Mouse (Mus musculus): ENCODE data around the gene Lcn8. TPM values are rescaled to one million over a fixed set of nuclear protein-coding genes. Genes with fewer than 3 reads are reported as not detected.
A peak's percentile ranks its signal among the peaks of the same experiment; 100 is the strongest.

The Lcn8 gene
- polyA plus RNA-seq, 1 experiment from 2014 or later = not detected

- Histone ChIP-seq H3K9me3 (ENCODE audit: control insufficient read depth, low read length) (no peaks in the 10 kb centered on the region), H3K36me3 (ENCODE audit: control insufficient read depth, insufficient read depth, low read length) (no peaks in the 10 kb centered on the region), H3K4me1 (replicated peaks; ENCODE audit: control insufficient read depth, insufficient read depth, low read length) (no peaks in the 10 kb centered on the region), H3K9ac (ENCODE audit: low read length) (no peak within 1 kb of the TSS), H3K27ac (ENCODE audit: low read depth) (no peak within 1 kb of the TSS), H3K4me3 (ENCODE audit: low read depth, low read length) (no peak within 1 kb of the TSS), H3K27me3 (replicated peaks; ENCODE audit: control insufficient read depth, insufficient read depth, low read length) (no peaks in the 10 kb centered on the region), H3K4me2 (ENCODE audit: low read length) (no peak within 1 kb of the TSS)
- ATAC-seq (replicated peaks; ENCODE audit: low FRiP score, low TSS enrichment, low read depth) (no peak), DNase-seq (ENCODE audit: low spot score) (no peak)
Observed at GRCm38 (mm10) chr2:25657652-25658051, 4.7 kb downstream of the Lcn8 start, which contains the start of gene Lcn5. Lcn5 (plus strand) TSS chr2:25657952.

DNA sequence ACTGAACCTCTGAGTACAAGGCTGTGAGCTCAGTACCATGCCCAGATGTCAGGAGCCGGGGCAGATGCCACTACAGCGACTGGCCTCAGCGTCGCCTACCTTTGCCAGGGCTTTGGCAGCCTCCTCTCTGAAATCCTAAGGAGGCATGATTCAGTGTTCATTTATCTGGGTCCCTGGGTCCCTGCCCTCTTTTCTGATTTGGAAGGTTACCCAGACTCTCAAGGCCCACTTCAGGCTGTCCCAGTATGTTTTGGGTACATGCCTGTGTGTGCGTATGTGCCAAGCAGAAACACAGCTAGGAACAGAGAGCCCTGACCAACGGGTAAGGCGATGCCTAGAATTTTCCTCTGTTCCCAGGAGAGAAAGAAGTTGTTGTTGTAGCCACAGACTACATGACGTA is 7.4 kb downstream of the Lcn8 start:
- H3K4me2 ChIP-seq (ENCODE audit: low read length) = no peak overlapping the region
- H3K27ac ChIP-seq (ENCODE audit: low read depth) = no peak overlapping the region
- no peaks in the 10 kb centered on the region for H3K4me1 ChIP-seq (replicated peaks; ENCODE audit: control insufficient read depth, insufficient read depth, low read length)
- H3K9ac ChIP-seq (ENCODE audit: low read length) = no peak overlapping the region
- DNase-seq (ENCODE audit: low spot score) (no peak), ATAC-seq (replicated peaks; ENCODE audit: low FRiP score, low TSS enrichment, low read depth) (no peak)
- no peak overlapping the region for H3K4me3 ChIP-seq (ENCODE audit: low read depth, low read length)
- 82% methylated on average over 8 of the region's 8 CpGs for WGBS
- no peaks in the 10 kb centered on the region for H3K9me3 ChIP-seq (ENCODE audit: control insufficient read depth, low read length)
- H3K27me3 ChIP-seq (replicated peaks; ENCODE audit: control insufficient read depth, insufficient read depth, low read length) = no peaks in the 10 kb centered on the region
- no peaks in the 10 kb centered on the region for H3K36me3 ChIP-seq (ENCODE audit: control insufficient read depth, insufficient read depth, low read length)

DNA sequence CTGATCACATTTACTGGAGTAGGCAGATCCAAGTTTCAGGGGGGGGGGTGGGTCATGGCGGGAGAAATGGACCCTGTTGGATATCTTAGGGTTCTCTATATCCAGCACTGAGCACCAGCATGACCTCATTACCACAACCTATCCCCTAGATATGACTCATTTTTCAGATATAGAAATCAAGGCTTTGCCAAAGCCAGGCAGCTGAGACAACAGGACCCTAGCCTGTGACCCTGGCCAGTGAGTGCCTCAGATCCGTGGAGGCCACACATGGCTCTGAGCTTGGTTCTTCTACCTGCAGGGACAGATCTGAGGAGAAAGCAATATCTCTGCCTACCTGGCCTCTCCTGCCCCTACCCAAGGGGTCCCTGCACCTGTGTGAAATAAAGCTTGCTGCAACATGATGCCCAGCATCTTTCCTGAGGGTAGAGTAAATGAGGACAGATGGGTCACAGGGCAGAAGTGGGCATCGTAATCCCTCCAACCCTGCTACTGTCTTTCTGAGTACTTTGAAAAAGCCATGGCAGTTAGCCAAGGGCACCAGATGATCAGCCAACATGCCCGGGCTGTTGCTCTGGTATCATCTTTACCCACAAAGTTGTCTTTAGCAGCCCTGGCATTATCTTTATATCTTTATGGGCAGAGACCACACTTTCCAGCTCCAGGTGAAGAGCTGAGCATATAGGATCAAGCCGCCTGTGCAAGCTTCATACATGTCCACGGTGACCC is 8.5 kb downstream of the Lcn8 start:
- no peaks in the 10 kb centered on the region for H3K4me1 ChIP-seq (replicated peaks; ENCODE audit: control insufficient read depth, insufficient read depth, low read length)
- no peak overlapping the region for H3K9ac ChIP-seq (ENCODE audit: low read length)
- DNase-seq (ENCODE audit: low spot score) (no peak), ATAC-seq (replicated peaks; ENCODE audit: low FRiP score, low TSS enrichment, low read depth) (no peak)
- H3K4me3 ChIP-seq (ENCODE audit: low read depth, low read length) = no peak overlapping the region
- H3K27ac ChIP-seq (ENCODE audit: low read depth) = no peak overlapping the region
- WGBS = 87% methylated on average over 6 of the region's 6 CpGs
- H3K27me3 ChIP-seq (replicated peaks; ENCODE audit: control insufficient read depth, insufficient read depth, low read length) = no peaks in the 10 kb centered on the region
- H3K36me3 ChIP-seq (ENCODE audit: control insufficient read depth, insufficient read depth, low read length) = no peaks in the 10 kb centered on the region
- no peaks in the 10 kb centered on the region for H3K9me3 ChIP-seq (ENCODE audit: control insufficient read depth, low read length)
- H3K4me2 ChIP-seq (ENCODE audit: low read length) = no peak overlapping the region

GRCm38 (mm10) chr2:25663511-25663910 is 10.6 kb downstream of the Lcn8 start:
- H3K9me3 ChIP-seq (ENCODE audit: control insufficient read depth, low read length) = no peaks in the 10 kb centered on the region
- DNase-seq (ENCODE audit: low spot score) (peak; percentile 67), ATAC-seq (replicated peaks; ENCODE audit: low FRiP score, low TSS enrichment, low read depth) (no peak)
- no peak overlapping the region for H3K9ac ChIP-seq (ENCODE audit: low read length)
- H3K4me1 ChIP-seq (replicated peaks; ENCODE audit: control insufficient read depth, insufficient read depth, low read length) = no peaks in the 10 kb centered on the region
- no peaks in the 10 kb centered on the region for H3K36me3 ChIP-seq (ENCODE audit: control insufficient read depth, insufficient read depth, low read length)
- H3K27ac ChIP-seq (ENCODE audit: low read depth) = no peak overlapping the region
- H3K4me3 ChIP-seq (ENCODE audit: low read depth, low read length) = no peak overlapping the region
- no peak overlapping the region for H3K4me2 ChIP-seq (ENCODE audit: low read length)
- WGBS = 91% methylated on average over 1 of the region's 1 CpGs
- H3K27me3 ChIP-seq (replicated peaks; ENCODE audit: control insufficient read depth, insufficient read depth, low read length) = no peaks in the 10 kb centered on the region

DNA sequence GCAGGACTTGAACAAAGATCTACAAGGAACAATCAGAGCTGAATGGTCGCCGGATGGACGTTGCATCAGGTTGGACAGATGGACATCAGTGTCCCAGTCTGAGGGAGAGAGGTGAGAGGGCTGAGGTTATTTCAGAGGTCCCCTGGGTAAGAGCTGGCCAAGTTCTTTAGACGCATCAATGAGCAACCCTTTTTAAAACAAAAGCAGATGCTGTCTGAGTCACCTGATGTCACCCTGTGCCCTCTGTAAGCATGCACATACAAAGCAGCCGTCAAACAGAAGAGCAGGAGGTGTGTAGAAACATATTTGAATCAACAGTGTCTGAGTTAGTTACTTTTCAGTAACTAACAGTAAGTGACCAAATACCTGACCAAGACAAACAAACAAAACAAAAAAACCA is 11.2 kb downstream of the Lcn8 start:
- Histone ChIP-seq H3K4me1 (replicated peaks; ENCODE audit: control insufficient read depth, insufficient read depth, low read length) (no peaks in the 10 kb centered on the region), H3K4me3 (ENCODE audit: low read depth, low read length) (no peak overlapping the region), H3K36me3 (ENCODE audit: control insufficient read depth, insufficient read depth, low read length) (no peaks in the 10 kb centered on the region), H3K27me3 (replicated peaks; ENCODE audit: control insufficient read depth, insufficient read depth, low read length) (no peaks in the 10 kb centered on the region), H3K27ac (ENCODE audit: low read depth) (no peak overlapping the region), H3K9ac (ENCODE audit: low read length) (no peak overlapping the region), H3K9me3 (ENCODE audit: control insufficient read depth, low read length) (no peaks in the 10 kb centered on the region), H3K4me2 (ENCODE audit: low read length) (no peak overlapping the region)
- ATAC-seq (replicated peaks; ENCODE audit: low FRiP score, low TSS enrichment, low read depth) = no peak
- no peak for DNase-seq (ENCODE audit: low spot score)
- WGBS = 81% methylated on average over 5 of the region's 5 CpGs

GRCm38 (mm10) chr2:25666516-25666915 is 13.6 kb downstream of the Lcn8 start:
- WGBS = 65% methylated on average over 1 of the region's 1 CpGs

DNA sequence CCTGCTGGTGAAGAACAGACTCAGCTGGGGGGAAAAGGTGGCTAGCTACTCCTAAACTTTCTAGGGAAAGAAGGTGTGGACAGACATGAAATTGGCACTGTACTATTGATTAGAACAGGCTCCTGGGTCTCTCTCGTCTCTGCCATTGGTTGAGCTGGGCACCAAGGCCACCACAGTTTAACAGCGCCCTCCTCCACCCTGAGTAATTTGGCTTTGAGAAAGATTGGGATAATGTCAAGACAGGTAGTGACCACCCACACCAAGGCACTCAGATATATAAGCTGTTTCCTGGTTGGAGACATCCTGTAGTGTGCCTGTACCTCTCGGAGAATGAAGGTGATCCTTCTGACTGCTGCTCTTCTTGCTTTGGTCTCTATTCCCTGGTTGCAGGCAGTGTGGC is 23.6 kb downstream of the Lcn8 start, which contains the start of gene Lcn6:
Gene Lcn6 (plus strand): TSS at position 301 of the 400 bp plus-strand sequence.
- H3K4me1 ChIP-seq (replicated peaks; ENCODE audit: control insufficient read depth, insufficient read depth, low read length) = no peaks in the 10 kb centered on the region
- no peaks in the 10 kb centered on the region for H3K27me3 ChIP-seq (replicated peaks; ENCODE audit: control insufficient read depth, insufficient read depth, low read length)
- WGBS = 91% methylated on average over 3 of the region's 3 CpGs
- H3K9me3 ChIP-seq (ENCODE audit: control insufficient read depth, low read length) = no peaks in the 10 kb centered on the region
- DNase-seq (ENCODE audit: low spot score) = no peak
- H3K4me3 ChIP-seq (ENCODE audit: low read depth, low read length) = no peak within 1 kb of the TSS
- no peak for ATAC-seq (replicated peaks; ENCODE audit: low FRiP score, low TSS enrichment, low read depth)
- no peak within 1 kb of the TSS for H3K4me2 ChIP-seq (ENCODE audit: low read length)
- H3K9ac ChIP-seq (ENCODE audit: low read length) = no peak within 1 kb of the TSS
- no peak within 1 kb of the TSS for H3K27ac ChIP-seq (ENCODE audit: low read depth)
- H3K36me3 ChIP-seq (ENCODE audit: control insufficient read depth, insufficient read depth, low read length) = no peaks in the 10 kb centered on the region

More at GRCm38 (mm10) chr2:25666516-25666915, 13.6 kb downstream of the Lcn8 start:
- Histone ChIP-seq H3K36me3 (ENCODE audit: control insufficient read depth, insufficient read depth, low read length) (no peaks in the 10 kb centered on the region), H3K4me1 (replicated peaks; ENCODE audit: control insufficient read depth, insufficient read depth, low read length) (no peaks in the 10 kb centered on the region), H3K9ac (ENCODE audit: low read length) (no peak overlapping the region), H3K9me3 (ENCODE audit: control insufficient read depth, low read length) (no peaks in the 10 kb centered on the region), H3K4me2 (ENCODE audit: low read length) (no peak overlapping the region), H3K27me3 (replicated peaks; ENCODE audit: control insufficient read depth, insufficient read depth, low read length) (no peaks in the 10 kb centered on the region), H3K4me3 (ENCODE audit: low read depth, low read length) (no peak overlapping the region), H3K27ac (ENCODE audit: low read depth) (no peak overlapping the region)
- ATAC-seq (replicated peaks; ENCODE audit: low FRiP score, low TSS enrichment, low read depth) (no peak), DNase-seq (ENCODE audit: low spot score) (no peak)

DNA sequence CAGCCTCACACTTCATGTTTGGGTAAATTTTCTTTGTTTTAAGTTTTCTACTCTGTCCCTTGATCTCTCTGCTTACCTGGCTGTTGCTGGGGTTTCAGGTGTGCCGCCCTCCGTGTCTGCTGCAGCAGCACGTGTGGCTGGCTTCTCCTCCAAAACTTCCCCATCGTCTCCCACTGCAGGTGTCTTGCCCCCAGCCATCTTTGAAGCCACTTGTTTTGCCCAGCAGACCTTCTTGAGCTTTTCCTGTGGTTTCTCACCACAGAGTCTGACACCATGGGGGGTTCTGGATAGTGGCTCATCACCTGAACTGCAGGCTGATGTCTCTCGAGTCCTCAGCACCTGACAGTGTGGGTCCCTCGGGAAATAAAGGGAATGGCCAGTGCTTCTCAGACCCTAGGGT is 26.6 kb downstream of the Lcn8 start:
- Histone ChIP-seq H3K9ac (ENCODE audit: low read length) (no peak overlapping the region), H3K36me3 (ENCODE audit: control insufficient read depth, insufficient read depth, low read length) (no peaks in the 10 kb centered on the region), H3K27ac (ENCODE audit: low read depth) (no peak overlapping the region), H3K27me3 (replicated peaks; ENCODE audit: control insufficient read depth, insufficient read depth, low read length) (no peaks in the 10 kb centered on the region), H3K4me3 (ENCODE audit: low read depth, low read length) (no peak overlapping the region), H3K9me3 (ENCODE audit: control insufficient read depth, low read length) (no peaks in the 10 kb centered on the region), H3K4me2 (ENCODE audit: low read length) (no peak overlapping the region), H3K4me1 (replicated peaks; ENCODE audit: control insufficient read depth, insufficient read depth, low read length) (no peaks in the 10 kb centered on the region)
- WGBS = 82% methylated on average over 6 of the region's 6 CpGs
- DNase-seq (ENCODE audit: low spot score) = no peak
- no peak for ATAC-seq (replicated peaks; ENCODE audit: low FRiP score, low TSS enrichment, low read depth)

GRCm38 (mm10) chr2:25682426-25682825 is 29.5 kb downstream of the Lcn8 start, which contains the start of gene Lcn10:
Lcn10 (plus strand) TSS chr2:25682726.
- Histone ChIP-seq H3K27me3 (replicated peaks; ENCODE audit: control insufficient read depth, insufficient read depth, low read length) (no peaks in the 10 kb centered on the region), H3K9ac (ENCODE audit: low read length) (no peak within 1 kb of the TSS), H3K36me3 (ENCODE audit: control insufficient read depth, insufficient read depth, low read length) (no peaks in the 10 kb centered on the region), H3K4me2 (ENCODE audit: low read length) (no peak within 1 kb of the TSS), H3K4me3 (ENCODE audit: low read depth, low read length) (no peak within 1 kb of the TSS), H3K27ac (ENCODE audit: low read depth) (no peak within 1 kb of the TSS), H3K4me1 (replicated peaks; ENCODE audit: control insufficient read depth, insufficient read depth, low read length) (no peaks in the 10 kb centered on the region), H3K9me3 (ENCODE audit: control insufficient read depth, low read length) (no peaks in the 10 kb centered on the region)
- no peak for DNase-seq (ENCODE audit: low spot score)
- WGBS = 65% methylated on average over 2 of the region's 2 CpGs
- ATAC-seq (replicated peaks; ENCODE audit: low FRiP score, low TSS enrichment, low read depth) = no peak

Data from intestine, embryonic 14.5 days (tissue).